Mouse (Mus musculus): ENCODE measurements around the gene Nceh1.

Gene Nceh1

GRCm38 (mm10) chr3:27191856-27192255, 9.1 kb downstream of the Nceh1 start:
- no peak for DNase-seq (ENCODE audit: low spot score)

DNA sequence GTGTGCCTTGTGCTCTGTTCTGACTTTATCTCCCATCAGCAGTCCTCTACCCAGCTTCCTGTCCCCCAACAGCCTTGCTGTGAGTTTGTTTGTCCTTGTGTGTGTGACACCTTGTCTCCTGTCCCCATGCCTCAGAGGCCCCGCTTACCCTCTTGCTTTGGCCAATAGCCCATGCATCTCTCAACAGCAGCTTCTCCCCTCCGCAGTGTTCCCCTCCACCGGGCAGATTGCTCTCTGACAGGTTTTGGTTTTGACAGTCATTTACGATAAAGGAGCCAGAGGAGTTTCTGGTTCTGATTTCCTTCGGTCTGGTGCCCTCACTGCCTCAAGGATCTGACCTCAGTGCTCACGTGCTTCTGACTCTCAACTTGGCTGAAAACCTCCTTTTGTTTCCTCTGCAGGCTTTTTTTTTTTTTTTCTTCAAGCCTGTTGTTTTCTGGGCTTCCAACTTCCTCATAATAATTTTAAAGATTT, 11.1 kb downstream of the Nceh1 start:
- peak; percentile 11 for DNase-seq (ENCODE audit: low spot score)

GRCm38 (mm10) chr3:27195153-27195552, 12.4 kb downstream of the Nceh1 start:
- no peak for DNase-seq (ENCODE audit: low spot score)

GRCm38 (mm10) chr3:27195573-27196227, 12.9 kb downstream of the Nceh1 start:
- DNase-seq (ENCODE audit: low spot score): no peak

- DNase-seq (ENCODE audit: low spot score): no peak
Observed at GRCm38 (mm10) chr3:27196529-27196928, 13.8 kb downstream of the Nceh1 start.

- no peak for DNase-seq (ENCODE audit: low spot score)
Observed at GRCm38 (mm10) chr3:27197816-27198215, 15.1 kb downstream of the Nceh1 start.

DNA sequence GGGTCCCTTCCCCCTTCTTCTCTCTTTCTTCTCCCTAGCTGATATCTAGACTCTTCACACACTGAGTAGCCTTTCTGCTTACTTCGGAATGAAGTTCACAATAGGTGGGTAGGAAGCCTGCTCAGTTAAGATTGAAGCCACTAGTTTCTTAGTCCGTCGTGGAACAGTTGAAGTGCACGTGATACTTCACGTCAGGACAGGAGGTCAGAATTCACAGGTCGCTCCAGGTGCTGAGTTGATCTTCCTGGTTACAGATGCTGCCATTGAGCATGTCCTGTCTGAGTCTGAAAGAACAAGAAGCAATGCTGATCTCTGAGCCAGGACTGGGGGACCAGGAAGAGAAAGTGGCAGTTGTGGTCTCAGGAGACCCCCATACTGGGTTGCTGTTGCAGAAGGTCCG, 16.4 kb downstream of the Nceh1 start:
- no peak for DNase-seq (ENCODE audit: low spot score)

- DNase-seq (ENCODE audit: low spot score): no peak
Observed at GRCm38 (mm10) chr3:27201728-27202411, 19.1 kb downstream of the Nceh1 start.

DNA sequence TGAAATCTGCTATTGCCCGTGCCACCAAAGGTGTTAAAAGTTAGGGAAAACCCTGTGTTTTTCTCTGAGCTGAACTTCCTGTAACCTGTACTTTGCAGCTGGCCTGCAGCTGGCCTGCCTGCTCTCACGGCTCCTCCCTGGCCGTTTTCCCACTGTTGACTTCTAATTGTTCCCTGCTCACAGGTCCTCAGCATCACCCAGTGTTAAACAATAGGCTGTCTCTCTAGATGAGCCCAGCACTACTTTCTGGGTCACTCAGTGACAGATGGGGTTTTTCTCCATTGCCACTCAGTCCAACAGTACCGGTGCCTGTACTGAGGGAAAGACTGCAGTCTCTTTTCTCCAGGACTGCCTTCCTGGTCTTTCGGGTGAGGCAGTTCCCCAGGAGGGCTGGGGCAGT, 22.3 kb downstream of the Nceh1 start:
- DNase-seq (ENCODE audit: low spot score): no peak

GRCm38 (mm10) chr3:27205514-27206220, 22.9 kb downstream of the Nceh1 start:
- DNase-seq (ENCODE audit: low spot score): no peak

GRCm38 (mm10) chr3:27206221-27206560, 23.4 kb downstream of the Nceh1 start:
- no peak for DNase-seq (ENCODE audit: low spot score)

GRCm38 (mm10) chr3:27206577-27206976, 23.8 kb downstream of the Nceh1 start:
- DNase-seq (ENCODE audit: low spot score): no peak

GRCm38 (mm10) chr3:27209707-27210106, 26.9 kb downstream of the Nceh1 start:
- no peak for DNase-seq (ENCODE audit: low spot score)

- no peak for DNase-seq (ENCODE audit: low spot score)
Observed at GRCm38 (mm10) chr3:27210271-27210670, 27.5 kb downstream of the Nceh1 start.

DNA sequence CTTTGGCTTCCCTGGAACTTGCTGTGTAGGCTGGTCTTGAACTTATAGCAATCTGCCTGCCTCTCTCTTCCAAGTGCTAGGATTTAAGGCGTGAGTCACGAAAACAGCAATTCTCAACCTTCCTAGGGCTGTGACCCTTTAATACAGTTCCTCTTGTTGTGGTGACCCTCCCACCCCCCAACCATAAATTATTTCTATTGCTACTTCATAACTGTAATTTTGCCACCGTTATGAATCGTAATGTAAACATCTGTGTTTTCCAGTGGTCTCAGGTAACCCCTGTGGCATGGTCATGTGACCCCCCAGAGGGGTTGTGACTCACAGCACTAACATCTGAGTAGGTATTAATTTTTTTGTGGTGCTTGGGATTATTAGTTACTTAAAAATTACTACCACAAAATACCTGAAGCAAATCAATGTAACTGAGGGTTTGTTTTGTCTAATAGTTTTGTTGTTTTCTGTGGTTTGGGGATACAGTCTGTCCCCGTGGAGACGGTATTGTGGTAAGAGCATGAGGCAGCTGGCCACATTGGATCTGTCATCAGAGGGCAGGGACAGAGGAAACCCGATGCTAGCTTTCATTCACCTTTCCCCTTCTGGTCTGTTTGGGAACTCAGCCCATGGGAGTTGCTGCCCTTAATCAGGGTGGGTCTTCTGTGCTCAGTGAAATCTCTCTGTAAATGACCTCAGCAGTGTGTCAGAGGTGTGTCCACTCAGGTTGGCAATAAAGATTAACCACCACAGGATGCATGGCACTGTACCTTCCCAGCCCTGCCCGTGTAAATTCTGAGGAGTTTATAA, 31.5 kb downstream of the Nceh1 start:
- no peak for DNase-seq (ENCODE audit: low spot score)

DNA sequence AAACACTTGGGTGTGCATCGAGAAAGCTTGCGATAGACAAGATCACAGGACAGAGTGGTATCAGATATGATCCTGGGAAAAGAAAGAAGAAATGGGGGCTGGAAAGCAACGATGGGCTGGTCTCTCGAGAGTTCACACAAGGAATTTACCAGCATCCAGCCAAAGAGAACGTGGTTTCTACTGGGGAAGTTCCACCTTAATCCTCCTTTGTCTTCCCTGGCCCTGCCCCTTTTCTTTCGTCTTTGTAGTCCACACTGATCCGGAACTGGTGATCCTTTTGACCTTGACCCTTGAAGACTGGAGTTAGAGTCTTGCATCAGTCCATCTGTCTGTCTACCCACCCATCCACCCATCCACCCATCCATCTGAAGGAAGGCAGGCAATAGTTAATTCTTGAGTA, 34.6 kb downstream of the Nceh1 start:
- no peak for DNase-seq (ENCODE audit: low spot score)

DNA sequence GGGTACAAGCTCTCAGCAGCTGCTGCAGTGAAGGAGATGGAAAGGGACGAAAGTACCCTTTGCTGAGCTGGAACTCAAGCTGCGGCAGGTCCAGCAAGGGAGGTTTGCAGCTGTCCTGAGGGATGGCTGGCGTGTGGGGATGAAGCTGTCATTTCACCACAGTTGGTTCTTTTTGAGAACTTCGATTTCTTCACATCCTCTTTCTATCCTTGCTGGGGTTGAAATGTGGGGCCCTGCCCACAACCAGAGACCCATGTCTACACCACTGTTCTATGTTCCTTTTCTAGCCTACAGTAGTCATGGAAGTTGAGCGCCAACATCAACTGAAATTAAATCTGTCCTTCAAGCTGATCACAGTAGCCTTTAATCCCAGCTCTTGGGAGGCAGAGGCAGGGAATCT, 35.8 kb downstream of the Nceh1 start:
- DNase-seq (ENCODE audit: low spot score): no peak

- DNase-seq (ENCODE audit: low spot score): no peak
Observed at GRCm38 (mm10) chr3:27222052-27222451, 39.3 kb downstream of the Nceh1 start.

GRCm38 (mm10) chr3:27222488-27222887, 39.7 kb downstream of the Nceh1 start:
- no peak for DNase-seq (ENCODE audit: low spot score)

DNA sequence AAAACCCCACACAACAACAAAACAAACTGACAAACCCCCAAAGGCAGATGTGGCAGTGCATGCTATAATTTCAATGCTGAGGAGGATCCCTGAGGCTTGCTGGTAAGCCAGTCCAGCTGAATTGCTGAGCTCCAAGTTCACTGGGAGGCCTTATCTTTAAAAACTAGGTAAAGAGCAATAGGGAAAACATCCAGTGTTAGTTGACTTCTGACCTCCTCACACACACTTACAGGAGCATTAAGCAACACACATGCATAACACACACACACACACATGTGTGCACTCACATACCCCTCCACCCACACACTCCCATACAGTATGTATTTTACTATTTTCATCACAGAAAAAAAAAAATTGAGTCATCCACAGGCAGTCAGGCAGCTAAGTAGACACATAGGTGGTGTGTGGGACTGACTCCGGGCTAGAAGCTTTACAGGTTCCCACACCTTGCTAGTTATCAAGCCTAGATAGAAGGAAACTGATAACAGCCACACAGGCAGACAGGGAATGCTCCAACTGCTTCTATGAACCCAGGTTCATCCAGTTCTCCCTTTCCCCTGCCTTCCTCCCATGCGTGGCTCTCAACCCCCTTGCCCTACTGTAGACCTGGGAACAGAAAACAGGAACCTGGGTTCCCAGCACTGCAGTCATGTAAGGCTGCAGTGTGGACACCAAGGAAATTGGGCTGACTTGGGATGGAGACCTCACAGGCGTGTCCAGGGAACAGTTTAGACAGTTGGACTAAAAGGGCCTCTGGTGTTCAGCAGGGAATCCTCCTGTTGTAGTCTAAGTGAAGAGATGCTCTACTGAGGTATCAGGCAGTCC, 45.1 kb downstream of the Nceh1 start:
- DNase-seq (ENCODE audit: low spot score): no peak

- DNase-seq (ENCODE audit: low spot score): no peak
Observed at GRCm38 (mm10) chr3:27228530-27229309, 46.0 kb downstream of the Nceh1 start.
